Mouse (Mus musculus) neural tube, embryonic 11.5 days (tissue): ENCODE measurements at regions not wholly inside any gene's neighbourhood (a gene's known extent, or its start where the extent isn't known, plus 50 kb on each side); places are given as distances from the start of the nearest gene placed in this dataset.

Experiments used
- ATAC-seq: fragments of 200-750 bp; cut with Nextera tagmentation; 2 replicates; pipeline ENCODE4 v1.8.0; 2017; ENCODE audit warnings: moderate number of reproducible peaks, mild to moderate bottlenecking, moderate TSS enrichment, moderate library complexity; ENCODE audit not compliant: insufficient read depth, low FRiP score, low TSS enrichment
- DNase-seq: peaks from one replicate; pipeline ENCODE4 v3.0.0-alpha.2; 2015; ENCODE audit warnings: low spot score
- H3K27ac ChIP-seq: fragments of 300-500 bp; sonication (generic); 2 replicates; pipeline ENCODE4 v1.5.1; 2014; ENCODE audit warnings: low read depth, mild to moderate bottlenecking, low read length
- H3K27me3 ChIP-seq: fragments of 300-500 bp; sonication (generic); 2 replicates; pipeline ENCODE4 v1.6.1; 2014; ENCODE audit warnings: mild to moderate bottlenecking, low read length, mixed read lengths; ENCODE audit not compliant: control insufficient read depth, insufficient read depth
- H3K36me3 ChIP-seq: fragments of 300-500 bp; sonication (generic); 2 replicates; pipeline ENCODE4 v1.6.1; 2014; ENCODE audit warnings: mild to moderate bottlenecking, low read length, moderate library complexity, mixed read lengths; ENCODE audit not compliant: control insufficient read depth, insufficient read depth
- H3K4me1 ChIP-seq: fragments of 300-500 bp; sonication (generic); 2 replicates; pipeline ENCODE4 v1.6.1; 2014; ENCODE audit warnings: low read length, mixed read lengths; ENCODE audit not compliant: control insufficient read depth, insufficient read depth
- H3K4me2 ChIP-seq: fragments of 300-500 bp; sonication (generic); 2 replicates; pipeline ENCODE4 v1.6.1; 2014; ENCODE audit warnings: low read depth, mild to moderate bottlenecking, moderate library complexity
- H3K4me3 ChIP-seq: fragments of 300-500 bp; sonication (generic); 2 replicates; pipeline ENCODE4 v1.5.1; 2014; ENCODE audit warnings: low read depth, low read length
- H3K9ac ChIP-seq: fragments of 300-500 bp; sonication (generic); 2 replicates; pipeline ENCODE4 v1.6.1; 2014; ENCODE audit warnings: mild to moderate bottlenecking, low read length
- H3K9me3 ChIP-seq: fragments of 300-500 bp; sonication (generic); 2 replicates; pipeline ENCODE4 v1.6.1; 2016; ENCODE audit warnings: low read length; ENCODE audit not compliant: control insufficient read depth
- WGBS: fragments of 180-500 bp; shearing (Covaris S2); extraction: QIAGEN DNeasy Blood & Tissue Kit; methylation state at CpG from one replicate; pipeline ENCODE4 v1.1.7; 2014; 5-methylcytosine and 5-hydroxymethylcytosine counted together

DNA sequence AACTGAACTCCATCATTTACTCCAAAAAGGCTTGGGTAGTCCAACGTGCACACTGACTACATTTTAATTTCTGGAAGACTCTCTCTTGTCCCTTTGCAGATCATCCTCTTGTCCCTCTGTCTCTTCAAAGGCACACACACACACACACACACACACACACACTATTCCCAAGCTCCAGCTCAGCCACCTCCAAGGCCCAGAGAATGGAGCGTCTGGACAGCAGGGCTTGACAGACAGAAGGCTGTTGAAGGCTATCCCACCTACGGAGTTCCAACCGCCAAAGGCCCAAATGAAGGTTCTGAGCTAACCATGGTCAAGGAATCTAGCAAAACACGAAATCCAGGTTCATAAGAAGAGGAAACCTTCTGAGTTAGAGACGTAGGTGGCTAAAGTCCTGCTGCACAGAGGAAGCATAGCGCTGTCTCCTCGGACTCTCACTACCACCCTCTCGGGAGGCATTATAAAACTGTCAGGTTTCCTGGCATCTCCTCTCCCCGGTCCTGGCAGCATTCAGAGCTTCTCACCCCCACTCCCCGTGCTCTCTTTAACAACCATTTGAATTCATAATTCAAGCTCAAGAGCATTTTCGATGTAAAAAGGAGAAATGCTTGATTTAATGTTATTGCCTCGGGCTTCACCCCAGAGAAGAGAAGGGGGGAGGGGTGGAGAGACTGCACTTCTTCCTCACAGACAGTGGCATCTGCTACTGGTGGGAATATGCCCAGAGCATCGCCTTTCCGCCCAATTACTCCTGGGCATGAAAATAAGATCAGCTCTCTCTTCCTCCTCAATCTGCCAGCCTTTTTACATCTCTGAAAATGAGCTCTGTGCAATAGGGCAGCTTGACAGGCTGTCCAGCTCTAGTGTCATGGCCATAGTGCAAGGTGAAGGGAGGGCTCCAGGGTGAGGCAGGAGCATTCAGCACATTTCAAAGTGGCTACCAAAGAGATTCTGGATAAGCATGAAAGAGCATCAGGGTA lies 99.3 kb upstream of the Gm34302 start:
- Histone ChIP-seq H3K9ac (no peak overlapping the region), H3K9me3 (no peaks in the 10 kb centered on the region), H3K4me1 (no peaks in the 10 kb centered on the region), H3K27me3 (no peaks in the 10 kb centered on the region), H3K4me3 (no peak overlapping the region), H3K36me3 (no peaks in the 10 kb centered on the region), H3K27ac (no peak overlapping the region), H3K4me2 (no peak overlapping the region)
- ATAC-seq (peak; percentile 49), DNase-seq (no peak)
- 68% methylated on average over 15 of the region's 15 CpGs for WGBS

GRCm38 (mm10) chr3:63582180-63582579 lies 98.5 kb upstream of the Gm34302 start:
- H3K4me3 ChIP-seq: no peak overlapping the region
- no peak overlapping the region for H3K27ac ChIP-seq
- no peak for DNase-seq
- no peak overlapping the region for H3K9ac ChIP-seq
- H3K27me3 ChIP-seq: no peaks in the 10 kb centered on the region
- H3K4me2 ChIP-seq: no peak overlapping the region
- H3K4me1 ChIP-seq: no peaks in the 10 kb centered on the region
- H3K36me3 ChIP-seq: no peaks in the 10 kb centered on the region
- 48% methylated on average over 6 of the region's 6 CpGs for WGBS
- no peaks in the 10 kb centered on the region for H3K9me3 ChIP-seq
- no peak for ATAC-seq

DNA sequence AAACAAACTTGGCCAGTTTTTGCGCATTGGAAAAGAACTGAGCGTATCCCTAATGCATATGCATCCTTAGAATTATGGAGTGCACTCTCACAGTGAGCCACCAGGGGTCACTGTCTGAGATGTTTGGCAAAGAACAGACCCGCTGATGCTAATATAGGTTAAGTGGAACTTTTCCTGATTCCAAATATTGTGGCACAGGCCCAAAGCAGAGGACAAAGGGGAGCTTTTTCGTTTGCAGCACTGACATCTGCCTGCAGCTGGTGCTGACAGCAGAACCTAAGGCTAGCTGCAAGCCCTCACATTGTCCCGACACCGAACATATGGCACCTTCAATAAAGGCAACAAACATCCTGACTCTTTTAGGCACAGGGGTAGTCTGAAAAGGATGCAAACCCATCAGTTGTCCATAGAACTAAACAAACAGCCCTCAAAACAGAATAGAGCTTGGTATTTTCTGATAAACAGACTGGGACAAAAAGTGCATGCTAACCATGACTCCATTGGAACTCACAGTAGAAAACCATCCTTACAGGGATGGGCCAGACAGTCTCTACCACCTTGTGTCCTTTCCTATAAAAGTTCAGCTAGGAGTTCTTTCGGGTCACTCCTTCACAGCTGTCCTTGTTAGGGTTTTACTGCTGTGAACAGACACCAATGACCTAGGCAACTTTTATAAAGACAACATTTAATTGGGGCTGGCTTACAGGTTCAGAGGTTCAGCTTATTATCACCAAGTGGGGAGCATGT lies 87.1 kb upstream of the Gm34302 start:
- peak; percentile 83; the same call in 1 of the 2 replicates for ATAC-seq
- H3K36me3 ChIP-seq: no peaks in the 10 kb centered on the region
- peak; percentile 78 for DNase-seq
- H3K9ac ChIP-seq: no peak overlapping the region
- no peaks in the 10 kb centered on the region for H3K27me3 ChIP-seq
- H3K4me3 ChIP-seq: no peak overlapping the region
- WGBS: 51% methylated on average over 7 of the region's 7 CpGs
- no peaks in the 10 kb centered on the region for H3K9me3 ChIP-seq
- no peak overlapping the region for H3K4me2 ChIP-seq
- no peak overlapping the region for H3K27ac ChIP-seq
- no peaks in the 10 kb centered on the region for H3K4me1 ChIP-seq

DNA sequence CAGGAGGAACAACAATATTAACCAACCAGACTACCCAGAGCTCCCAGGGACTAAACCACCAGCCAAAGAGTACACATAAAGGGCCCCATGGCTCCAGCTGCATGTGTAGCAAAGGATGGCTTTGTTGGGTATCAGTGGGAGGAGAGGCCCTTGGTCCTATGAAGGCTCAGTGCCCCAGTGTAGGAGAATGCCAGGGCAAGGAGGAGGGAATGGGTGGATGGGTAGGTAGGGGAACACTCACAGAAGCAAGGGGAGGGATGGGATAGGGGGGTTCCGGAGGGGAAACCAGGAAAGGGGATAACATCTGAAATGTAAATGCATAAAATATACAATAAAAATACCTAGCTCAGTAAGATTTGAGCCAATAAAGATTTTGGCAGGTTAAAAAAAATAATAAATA lies 86.4 kb upstream of the Gm34302 start:
- Histone ChIP-seq H3K27ac (no peak overlapping the region), H3K27me3 (no peaks in the 10 kb centered on the region), H3K4me2 (no peak overlapping the region), H3K9me3 (no peaks in the 10 kb centered on the region), H3K36me3 (no peaks in the 10 kb centered on the region), H3K9ac (no peak overlapping the region), H3K4me1 (no peaks in the 10 kb centered on the region), H3K4me3 (no peak overlapping the region)
- 80% methylated on average over 1 of the region's 1 CpGs for WGBS
- ATAC-seq (no peak), DNase-seq (no peak)

DNA sequence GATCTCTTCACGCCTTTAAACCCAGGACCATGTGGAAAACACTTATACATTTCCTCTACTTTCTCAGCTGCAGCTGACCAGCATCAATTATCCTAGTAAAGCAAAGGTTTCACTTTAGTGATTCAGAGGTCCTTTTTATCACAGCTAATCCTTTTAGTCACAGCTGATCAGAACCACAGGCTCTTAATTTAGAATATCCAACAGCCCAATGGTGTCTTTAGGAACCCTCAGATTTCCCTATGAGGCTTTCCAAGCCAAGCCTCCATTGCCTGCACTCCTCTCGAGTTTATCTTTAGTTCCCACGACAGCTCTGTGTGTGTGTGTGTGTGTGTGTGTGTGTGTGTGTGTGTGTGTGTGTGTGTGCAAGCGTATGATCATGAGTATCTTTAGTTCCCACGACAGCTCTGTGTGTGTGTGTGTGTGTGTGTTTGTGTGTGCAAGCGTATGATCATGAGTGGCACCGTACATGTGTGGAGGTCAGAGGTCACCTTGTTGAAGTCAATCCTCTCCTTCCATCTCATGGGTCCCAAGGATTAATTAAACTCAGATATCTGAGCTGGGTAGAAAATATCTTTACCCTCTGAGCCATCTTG lies 85.4 kb upstream of the Gm34302 start:
- H3K4me2 ChIP-seq: no peak overlapping the region
- H3K9me3 ChIP-seq: no peaks in the 10 kb centered on the region
- H3K4me1 ChIP-seq: no peaks in the 10 kb centered on the region
- ATAC-seq: peak; percentile 20; the same call in 1 of the 2 replicates
- no peak overlapping the region for H3K4me3 ChIP-seq
- no peaks in the 10 kb centered on the region for H3K36me3 ChIP-seq
- no peak overlapping the region for H3K27ac ChIP-seq
- no peak for DNase-seq
- 72% methylated on average over 7 of the region's 7 CpGs for WGBS
- H3K27me3 ChIP-seq: no peaks in the 10 kb centered on the region
- no peak overlapping the region for H3K9ac ChIP-seq

DNA sequence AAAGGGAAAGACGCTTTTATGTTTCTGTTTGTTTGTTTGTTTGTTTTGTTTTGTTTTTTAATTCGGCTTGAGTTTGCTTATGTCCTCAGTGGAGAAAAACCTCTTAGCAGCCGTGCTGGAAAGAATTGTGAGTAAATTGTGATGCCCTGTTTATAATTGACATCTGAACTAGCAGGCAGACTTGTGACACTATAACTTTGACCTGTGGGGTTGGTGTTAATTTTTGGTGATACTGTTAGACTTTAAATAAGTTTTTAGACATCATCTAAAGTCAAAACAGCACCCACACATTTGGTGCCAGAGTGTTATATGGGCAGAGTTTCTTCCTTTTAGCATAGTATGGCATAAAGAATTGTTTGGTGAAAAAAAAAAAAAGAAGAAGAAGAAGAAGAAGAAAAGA lies 84.0 kb upstream of the Gm34302 start:
- Histone ChIP-seq H3K36me3 (no peaks in the 10 kb centered on the region), H3K27ac (no peak overlapping the region), H3K27me3 (no peaks in the 10 kb centered on the region), H3K4me1 (no peaks in the 10 kb centered on the region), H3K9ac (no peak overlapping the region), H3K4me3 (no peak overlapping the region), H3K9me3 (no peaks in the 10 kb centered on the region), H3K4me2 (no peak overlapping the region)
- ATAC-seq: no peak
- 87% methylated on average over 3 of the region's 3 CpGs for WGBS
- no peak for DNase-seq

- H3K27ac ChIP-seq: no peak overlapping the region
- no peaks in the 10 kb centered on the region for H3K27me3 ChIP-seq
- no peak overlapping the region for H3K4me2 ChIP-seq
- 78% methylated on average over 1 of the region's 1 CpGs for WGBS
- no peaks in the 10 kb centered on the region for H3K9me3 ChIP-seq
- DNase-seq: no peak
- H3K4me3 ChIP-seq: no peak overlapping the region
- no peak for ATAC-seq
- no peaks in the 10 kb centered on the region for H3K36me3 ChIP-seq
- H3K9ac ChIP-seq: no peak overlapping the region
- H3K4me1 ChIP-seq: no peaks in the 10 kb centered on the region
Observed at GRCm38 (mm10) chr3:63563057-63563456, 79.4 kb upstream of the Gm34302 start.

DNA sequence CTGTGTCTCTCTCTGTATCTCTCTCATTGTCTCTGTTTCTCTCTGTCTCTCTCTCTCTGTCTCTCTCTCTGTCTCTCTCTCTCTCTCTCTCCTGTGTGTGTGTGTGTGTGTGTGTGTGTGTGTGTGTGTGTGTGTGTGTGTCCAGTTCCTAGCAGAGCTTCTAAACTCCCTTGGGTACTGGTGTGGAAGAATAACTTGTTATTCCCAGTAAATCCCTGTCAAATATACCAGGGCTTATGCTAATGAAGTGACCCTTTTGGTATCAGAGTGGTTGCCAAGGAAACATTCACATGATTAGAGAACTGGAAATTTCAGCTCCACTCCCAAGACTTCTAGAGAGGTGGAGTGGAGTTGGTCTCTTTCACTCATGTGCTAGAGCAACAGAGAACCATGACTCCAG lies 78.9 kb upstream of the Gm34302 start:
- H3K27ac ChIP-seq: no peak overlapping the region
- no peaks in the 10 kb centered on the region for H3K9me3 ChIP-seq
- no peaks in the 10 kb centered on the region for H3K4me1 ChIP-seq
- H3K27me3 ChIP-seq: no peaks in the 10 kb centered on the region
- H3K9ac ChIP-seq: no peak overlapping the region
- ATAC-seq (no peak), DNase-seq (no peak)
- no peak overlapping the region for H3K4me3 ChIP-seq
- H3K36me3 ChIP-seq: no peaks in the 10 kb centered on the region
- H3K4me2 ChIP-seq: no peak overlapping the region
